Mouse (Mus musculus): Measurements from ENCODE around the gene Ift43.

Gene Ift43

DNA sequence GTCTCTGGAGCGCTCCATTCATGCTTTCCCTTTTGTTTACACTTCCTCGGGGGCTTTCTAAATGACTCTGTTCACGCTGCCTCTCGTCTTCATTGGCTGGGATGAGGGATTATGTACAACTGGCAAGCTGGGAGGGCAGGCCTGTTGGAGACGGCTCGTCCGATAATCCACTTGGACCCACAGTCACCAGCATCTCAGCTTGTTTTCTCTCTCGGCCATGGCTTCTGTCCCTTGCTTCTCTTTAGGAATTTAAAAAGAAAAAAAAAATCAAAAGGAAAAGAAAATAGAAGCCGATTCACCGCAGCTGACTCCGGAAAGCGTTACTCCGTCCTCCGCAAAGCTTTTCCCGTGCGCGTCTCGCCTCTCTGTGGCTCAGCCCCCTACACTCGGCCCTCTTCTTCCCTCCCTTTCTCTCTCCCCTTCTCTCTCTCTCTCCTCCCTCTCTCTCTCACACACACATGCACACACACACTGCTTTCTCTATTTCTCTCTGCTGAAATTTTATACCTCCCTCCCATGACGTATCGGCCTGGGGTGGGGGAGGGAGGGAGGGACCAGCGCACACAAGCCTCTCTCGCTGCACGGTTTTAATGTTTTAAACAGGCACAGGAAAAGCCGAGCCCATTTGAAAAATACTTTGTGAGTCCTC is 3.7 kb upstream of the Ift43 start, which contains the start of gene Tgfb3:
Gene Tgfb3 (minus strand): TSS at position 489 of the 649 bp plus-strand sequence.
- DNase-seq (ENCODE audit: low spot score in 2 of 2) = peak; percentile 11 to 39

DNA sequence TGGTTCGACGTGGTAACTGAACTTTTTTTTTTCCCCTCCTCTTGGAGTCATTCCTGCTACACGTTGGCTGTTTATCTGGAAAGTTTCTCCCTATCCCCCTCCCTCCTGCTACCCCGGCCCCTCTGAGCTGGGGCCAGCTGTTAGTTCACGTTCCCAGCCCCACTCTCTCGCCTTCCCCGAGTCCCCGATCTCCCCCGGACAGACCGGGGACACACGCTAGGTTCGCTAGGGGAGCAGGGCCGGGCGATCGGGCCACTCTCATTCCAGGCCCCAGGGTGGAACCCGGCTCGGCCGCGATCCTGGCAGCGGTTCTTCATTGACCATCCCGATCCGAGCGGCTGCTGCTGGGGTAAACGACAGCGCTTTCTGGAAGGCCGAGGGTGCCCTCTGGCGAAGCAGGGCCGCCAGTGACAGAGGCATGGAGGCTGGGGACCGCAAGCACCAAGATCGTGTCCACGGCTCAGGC is 3.1 kb upstream of the Ift43 start:
- DNase-seq (ENCODE audit: low spot score in 2 of 2) = peak; percentile 74 to 84

DNA sequence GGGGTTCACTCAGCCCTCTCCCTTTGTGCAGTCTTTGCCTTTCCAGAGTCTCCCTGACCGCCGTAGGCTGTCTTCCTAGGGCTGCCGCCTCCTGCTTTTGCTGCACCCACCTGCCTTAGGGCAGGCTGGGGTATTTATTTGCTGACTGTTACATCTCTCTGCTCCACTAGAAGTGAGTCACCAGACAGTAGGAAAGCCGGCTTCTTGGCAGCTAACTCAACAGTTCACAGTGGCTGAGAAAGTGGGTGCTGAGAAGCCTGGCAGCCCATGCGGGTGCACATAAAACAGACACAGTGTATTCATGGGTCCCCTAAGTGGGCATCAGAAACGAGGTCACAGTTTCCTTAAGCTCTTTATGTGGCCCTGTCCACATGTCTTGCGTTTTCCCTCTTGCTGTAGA is 3.5 kb downstream of the Ift43 start:
- DNase-seq (ENCODE audit: low spot score in 2 of 2) = no peak

DNA sequence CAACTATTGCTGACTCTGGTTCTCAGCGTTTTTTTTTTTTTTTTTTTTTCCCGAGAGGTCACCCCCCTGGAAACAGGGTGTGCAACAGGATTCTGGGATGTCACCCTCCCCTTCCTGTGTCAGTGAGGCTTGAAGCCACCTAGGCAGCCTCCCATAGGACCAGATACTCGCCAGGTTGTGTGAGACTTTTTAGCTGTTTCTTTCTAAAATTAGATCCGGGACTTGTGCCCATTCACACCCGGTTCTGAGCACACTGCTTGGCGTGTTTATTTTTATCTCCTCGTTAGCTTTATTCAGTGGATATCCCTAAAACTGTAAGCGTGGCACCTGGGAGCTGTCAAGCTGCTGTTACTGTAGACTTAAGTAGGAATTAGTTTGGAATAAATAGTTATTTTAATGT is 4.2 kb downstream of the Ift43 start:
- DNase-seq (ENCODE audit: low spot score in 2 of 2) = no peak

DNA sequence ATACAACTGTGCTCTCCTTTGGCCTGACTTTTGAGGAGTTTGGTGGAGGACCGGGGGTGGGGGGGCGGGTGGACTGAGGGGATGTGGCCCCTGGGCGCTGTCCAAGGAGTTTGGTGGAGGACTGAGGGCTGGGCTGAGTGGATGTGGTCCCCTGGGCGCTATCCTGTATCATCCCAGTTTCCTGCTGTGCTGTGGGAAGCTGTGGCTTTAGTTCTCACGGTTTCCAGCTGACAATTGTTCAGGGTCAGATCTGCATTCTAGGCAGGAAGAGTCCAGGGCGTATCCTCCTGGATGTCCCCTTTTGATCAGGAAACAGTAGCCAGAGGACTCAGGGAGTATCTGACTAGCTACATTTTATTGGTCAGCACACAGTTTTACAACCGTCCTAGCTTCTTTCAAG is 5.7 kb downstream of the Ift43 start:
- DNase-seq (ENCODE audit: low spot score in 2 of 2) = no peak

DNA sequence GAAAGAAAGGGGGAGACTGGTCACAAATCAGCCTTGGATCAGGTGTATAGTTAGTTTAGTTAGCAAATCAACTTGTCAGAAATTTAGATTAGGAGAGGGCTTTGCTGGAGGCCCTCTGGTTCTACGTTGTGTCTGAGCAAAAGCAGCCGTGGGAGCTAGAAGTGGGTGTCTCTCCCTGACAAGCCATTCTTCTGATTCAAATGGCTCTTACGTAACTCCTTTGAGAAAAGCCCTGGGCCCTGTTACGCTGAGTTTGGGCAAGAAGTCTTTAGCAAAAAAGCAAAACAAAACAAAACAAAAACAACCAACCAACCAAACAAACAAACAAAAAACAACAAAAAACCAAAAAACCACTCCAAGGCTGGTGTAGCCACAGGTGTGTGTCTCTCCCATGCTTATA is 8.4 kb downstream of the Ift43 start:
- no peak for DNase-seq (ENCODE audit: low spot score in 2 of 2)

DNA sequence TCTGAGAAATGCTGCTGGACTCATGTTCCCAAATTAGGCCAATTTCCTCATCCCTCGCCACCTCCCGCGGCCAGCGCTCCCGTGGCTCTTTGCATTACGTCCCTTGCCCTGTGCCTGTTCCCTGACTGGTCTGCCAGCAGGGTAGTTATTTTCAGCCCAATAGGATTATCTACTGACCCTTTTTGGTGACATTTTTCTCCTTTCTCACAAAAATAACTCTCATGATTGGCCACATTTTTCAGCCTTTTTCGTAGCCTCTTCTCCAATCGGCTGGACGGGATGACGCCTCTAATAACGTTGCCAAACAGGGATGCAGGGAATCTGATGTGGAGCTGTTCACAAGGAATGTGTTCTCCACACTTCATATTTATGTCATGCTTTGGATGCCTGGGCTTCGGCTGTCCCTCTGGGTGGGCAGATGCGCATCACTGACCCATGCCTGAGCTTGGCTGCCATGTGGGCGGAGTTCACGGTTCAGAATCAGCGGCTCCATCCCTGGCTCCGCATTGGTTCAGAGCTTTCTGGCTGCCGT is 9.3 kb downstream of the Ift43 start:
- no peak for DNase-seq (ENCODE audit: low spot score in 2 of 2)

DNA sequence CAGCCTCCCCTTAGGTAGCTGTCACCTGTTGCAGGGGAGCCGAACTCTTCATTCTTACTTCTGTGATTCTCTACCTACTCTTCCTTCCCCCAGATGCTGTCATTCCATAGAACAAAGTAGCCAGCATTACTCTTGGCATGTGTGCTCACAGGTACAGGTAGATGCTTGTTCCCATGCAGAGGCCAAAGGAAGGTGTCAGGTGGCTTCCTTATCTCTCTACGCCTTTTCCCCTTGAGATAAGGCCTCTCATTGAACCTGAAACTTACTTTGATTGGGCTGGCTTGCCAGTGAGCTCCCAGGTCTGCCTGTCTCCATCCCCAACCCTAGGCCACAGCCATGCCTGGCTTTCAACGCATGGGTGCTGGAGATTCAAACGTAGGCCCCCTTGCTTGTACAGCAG is 11.7 kb downstream of the Ift43 start:
- no peak for DNase-seq (ENCODE audit: low spot score in 2 of 2)

DNA sequence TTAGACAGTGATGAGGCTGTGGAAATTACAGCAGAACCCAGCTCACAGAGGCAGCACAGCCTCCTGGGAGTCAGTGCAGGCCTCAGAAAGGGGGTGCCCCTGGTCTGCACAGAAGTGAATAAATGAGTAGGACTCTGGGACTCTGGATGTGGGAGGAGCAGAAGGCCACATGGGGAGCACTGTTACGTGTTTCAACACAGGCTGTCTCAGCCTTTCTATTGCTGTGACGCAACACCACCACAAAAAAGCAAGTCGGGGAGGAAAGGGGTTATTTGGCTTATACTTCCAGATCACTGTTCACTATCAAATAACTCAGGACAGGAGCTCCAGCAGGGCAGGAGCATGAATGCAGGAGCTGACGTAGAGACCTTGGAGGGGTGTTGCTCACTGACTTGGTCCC is 13.5 kb downstream of the Ift43 start:
- DNase-seq (ENCODE audit: low spot score in 2 of 2) = no peak

DNA sequence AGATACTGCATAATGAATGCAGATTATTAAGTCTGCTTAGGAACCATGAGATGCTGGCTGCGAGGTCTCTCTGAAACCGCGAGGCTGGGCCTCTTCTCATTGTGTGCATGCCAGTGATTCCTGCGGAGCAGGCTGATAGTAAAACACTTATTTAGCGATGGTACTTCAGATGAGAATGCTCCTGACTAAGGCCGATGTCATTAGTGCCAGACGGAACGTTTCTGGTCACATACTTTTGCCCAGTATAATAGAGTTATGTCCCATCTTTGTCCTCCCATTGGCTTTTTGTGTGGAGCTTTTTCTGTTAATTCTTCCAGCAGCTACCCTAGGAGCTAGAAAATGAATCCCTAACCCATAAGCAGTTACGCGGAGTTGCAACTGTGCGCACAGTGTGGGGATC is 15.4 kb downstream of the Ift43 start:
- DNase-seq (ENCODE audit: low spot score in 2 of 2) = no peak

DNA sequence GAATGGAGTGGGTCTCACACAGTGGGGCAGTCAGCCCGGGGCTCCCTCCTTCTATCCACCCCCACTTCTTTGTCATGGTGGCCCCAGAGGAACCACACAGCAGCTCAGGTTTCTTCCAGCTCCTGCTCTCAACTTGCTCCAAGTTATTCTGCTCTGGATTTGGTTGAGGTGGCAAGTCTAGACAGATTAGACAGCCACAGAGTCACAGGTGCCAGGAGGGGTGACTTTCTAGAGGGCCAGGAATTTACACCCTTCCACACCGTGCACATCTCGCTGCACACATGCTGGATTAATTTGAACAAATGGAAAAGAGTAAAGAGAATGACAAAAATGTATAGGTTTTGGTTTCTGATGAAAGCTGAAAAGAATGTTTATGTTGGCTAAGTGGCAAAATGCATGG is 18.4 kb downstream of the Ift43 start:
- no peak for DNase-seq (ENCODE audit: low spot score in 2 of 2)

DNA sequence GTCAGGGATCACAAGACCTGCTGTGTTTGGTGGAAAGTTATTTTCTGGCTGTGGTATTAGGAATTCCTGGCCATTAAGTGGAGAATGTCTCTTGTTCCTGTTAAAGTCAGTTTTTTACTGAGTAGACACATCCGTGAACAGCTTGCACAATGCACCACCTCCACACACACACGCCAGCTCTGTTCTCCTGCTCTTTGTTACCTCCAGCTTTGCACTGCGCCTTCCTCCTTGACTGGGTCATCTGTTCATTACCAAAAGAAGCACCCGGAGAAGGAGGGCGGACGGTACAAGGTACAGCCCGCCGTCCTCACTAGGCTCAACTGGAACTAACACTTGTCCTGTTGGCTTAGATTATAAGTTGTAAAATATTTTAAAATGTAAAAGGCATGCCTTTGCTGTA is 20.3 kb downstream of the Ift43 start:
- no peak for DNase-seq (ENCODE audit: low spot score in 2 of 2)

DNA sequence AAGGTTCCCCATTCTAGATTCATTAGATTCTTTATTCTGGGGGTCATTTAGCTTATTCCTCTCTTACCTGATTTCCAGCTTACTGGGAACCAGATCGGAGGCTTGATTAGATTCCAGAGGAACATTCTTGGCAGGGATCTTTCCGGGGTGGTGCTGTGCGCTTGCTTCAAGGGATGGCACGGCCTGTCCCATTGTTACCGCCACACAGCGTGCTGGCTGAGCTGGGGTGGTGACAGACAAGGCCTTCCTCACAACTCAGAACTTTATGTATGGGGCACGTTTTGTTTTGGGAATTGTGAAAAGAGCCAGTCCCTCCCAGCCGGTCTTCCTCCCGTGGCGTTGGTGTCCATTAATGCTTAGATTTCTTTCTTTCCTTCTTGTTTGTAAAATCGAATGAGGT is 21.1 kb downstream of the Ift43 start:
- no peak for DNase-seq (ENCODE audit: low spot score in 2 of 2)

DNA sequence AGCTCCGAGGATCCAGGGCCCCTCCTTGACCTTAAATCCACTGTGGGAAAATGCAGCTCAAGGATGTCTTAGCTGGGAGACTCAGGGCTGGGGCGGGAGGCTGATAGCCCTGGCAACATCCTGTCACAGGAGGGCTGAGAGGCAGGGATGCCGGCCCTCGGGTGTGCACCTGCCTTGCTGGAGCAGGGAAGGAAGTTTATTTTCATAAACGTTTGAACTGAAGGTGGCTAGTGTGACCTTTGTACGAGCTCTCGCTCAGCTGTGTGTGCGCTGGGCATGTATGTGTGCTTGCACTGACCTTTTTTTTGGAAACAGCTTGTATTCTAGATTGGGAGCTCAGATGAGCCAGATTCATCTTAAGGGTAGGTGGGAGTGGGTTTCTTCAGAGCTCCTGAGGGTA is 21.5 kb downstream of the Ift43 start:
- DNase-seq (ENCODE audit: low spot score in 2 of 2) = no peak

DNA sequence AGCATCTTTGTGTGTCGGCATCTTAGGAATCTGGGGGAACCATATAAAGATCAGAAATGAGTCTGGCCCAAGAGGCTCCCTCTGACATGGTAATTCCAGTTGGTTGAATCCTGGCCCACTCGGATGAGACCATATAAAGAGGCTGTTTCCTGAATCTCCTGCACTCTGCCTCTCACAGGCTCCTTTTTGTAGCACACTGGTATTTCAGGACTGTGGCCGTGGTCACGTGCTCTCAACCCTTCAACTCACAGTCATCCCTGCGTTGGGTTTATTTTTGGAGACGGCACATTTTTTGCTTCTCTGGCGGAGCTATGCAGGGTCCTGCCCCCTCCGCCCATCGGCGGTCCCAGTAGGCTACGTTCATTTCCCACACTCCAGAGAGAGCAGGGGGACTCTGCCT is 22.0 kb downstream of the Ift43 start:
- DNase-seq (ENCODE audit: low spot score in 2 of 2) = no peak

DNA sequence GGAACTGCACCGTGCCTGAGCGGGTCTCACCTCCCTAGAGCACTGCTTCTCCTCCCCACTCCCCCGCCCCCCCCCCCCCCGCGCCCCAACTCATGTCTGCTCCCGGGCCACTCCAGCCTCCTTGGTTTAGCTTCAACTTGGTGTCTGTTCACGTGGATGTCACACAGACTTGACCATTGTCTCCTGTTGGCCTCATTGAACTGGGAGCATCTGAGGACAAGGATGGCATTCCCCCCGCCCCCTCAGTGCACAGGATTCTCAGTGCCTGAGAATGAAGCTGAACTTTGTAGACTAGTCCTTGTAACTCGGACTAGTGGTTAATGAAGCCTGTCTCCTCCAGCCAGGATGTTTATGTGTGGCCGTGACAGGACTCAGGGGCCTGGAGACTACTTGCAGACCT is 23.2 kb downstream of the Ift43 start:
- DNase-seq (ENCODE audit: low spot score in 2 of 2) = no peak

DNA sequence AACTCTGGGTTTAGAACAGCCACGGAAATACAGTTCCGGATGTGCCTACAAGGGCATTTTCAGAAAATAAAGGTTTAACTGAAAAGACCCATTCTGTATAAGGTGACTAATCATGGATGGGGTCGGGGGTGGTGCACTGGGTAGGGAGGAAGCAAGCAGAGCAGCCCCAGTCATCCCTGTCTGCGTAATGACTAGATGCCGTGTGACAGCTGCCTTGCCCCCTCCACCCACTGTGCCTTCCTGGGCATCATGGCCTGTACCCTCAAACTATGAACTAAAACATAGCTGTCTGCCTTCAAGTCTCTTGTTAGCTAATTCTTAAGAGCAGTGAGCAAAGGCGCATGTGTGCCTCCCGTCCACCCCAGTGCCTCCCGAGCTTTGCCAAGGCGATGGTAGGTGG is 23.7 kb downstream of the Ift43 start:
- DNase-seq (ENCODE audit: low spot score in 2 of 2) = no peak

DNA sequence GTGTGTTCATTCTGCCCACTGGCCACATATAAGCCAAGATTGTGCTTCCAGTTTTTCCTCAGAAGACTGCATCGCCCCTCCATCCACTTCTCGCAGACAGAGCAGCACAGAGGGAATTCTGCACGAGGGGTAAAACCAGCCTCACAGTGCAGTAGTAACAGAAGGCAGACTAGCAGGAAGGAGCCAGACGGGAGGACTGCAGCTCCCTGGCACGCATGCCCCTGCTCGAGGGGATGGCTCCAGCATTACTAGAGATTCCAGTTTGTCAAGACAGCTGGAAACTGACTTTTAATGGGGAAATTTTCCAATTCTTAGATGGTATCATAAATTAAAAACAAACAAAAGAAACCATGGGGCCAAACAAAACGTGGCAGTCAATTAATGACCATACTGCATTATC is 25.3 kb downstream of the Ift43 start:
- DNase-seq (ENCODE audit: low spot score in 2 of 2) = no peak

DNA sequence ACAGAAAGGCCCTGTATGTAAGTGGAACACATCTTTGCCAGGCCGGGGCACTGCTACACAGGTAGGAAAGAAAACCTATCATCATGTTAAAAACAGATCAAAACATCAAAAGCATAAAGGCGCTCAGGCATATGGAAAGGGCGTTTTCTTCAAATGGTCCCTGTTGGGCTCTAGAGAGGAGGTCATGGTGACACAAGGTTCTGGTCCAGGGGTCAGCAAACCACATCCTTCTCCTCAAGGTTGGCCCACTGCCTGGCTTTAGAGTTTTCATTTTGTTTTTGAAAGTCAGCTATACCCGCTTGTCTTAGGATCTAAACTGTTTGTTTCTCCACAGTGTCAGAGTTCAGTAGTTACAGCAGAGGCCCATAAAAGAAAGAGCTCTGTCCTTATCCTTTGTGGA is 27.2 kb downstream of the Ift43 start:
- peak in 1 of 2 experiments; percentile 32 for DNase-seq (ENCODE audit: low spot score in 2 of 2)

DNA sequence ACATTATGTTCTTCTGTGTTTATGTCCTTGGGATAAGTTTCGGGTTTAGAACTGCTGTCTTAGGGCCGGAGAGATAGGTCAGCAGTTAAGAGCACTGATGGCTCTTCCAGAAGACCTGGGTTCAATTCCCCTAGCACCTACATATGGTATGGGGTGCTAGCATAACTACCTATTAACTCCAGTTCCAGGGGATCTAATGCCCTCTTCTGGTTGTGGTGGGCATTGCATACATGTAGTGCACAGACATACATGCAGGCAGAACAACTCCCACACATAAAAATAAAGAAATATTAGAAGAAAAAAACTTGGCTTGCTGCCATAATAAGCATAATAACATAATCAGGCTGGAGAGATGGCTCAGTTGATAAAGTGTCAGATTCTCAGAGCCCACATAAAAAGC is 28.3 kb downstream of the Ift43 start:
- peak in 1 of 2 experiments; percentile 33 for DNase-seq (ENCODE audit: low spot score in 2 of 2)

DNA sequence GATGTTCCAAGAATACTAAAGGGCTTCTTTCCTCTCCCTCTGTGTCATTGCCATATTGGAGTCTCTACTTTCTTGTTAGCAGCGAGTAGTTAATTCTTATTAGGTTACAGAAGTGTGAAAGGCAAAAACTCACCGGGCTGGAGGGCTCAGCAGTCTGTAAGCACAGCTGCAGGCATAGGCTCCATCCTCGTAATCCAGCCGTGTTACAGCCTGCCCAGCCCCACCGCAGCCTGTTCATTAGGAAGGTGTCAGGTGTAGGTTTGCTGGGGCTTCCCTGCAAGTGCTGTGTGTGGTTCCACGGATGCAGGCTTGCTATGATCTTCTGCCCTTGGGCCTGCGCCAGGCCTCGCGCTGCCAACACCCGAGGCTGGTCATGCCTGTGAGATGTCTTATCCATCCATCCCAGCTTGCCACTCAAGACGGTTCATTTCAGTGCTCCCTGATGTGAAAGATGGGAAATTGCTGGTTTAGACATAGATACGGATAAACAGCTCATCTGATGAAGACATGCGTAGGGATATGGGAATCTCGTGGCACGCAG is 34.0 kb downstream of the Ift43 start:
- no peak for DNase-seq (ENCODE audit: low spot score in 2 of 2)

DNA sequence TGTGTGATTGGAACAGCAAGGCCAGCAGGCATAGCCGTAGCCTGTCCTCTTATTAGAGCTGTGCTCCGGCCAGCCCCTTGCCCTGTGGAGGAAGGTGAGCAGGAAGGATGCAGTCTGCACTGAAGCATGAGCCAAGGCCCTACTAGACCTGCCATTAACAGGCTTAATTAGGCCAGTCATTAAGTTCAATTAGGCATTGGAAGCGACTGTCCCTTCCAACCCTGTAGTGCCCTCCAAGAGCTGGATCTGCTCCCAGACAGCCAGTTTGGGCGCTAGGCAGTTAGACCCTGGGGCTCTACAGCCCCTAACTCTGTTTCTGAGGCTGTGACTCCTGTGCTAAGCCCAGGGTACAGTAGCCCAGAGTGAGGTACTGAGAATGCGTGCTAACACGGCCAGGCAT is 41.7 kb downstream of the Ift43 start:
- DNase-seq (ENCODE audit: low spot score in 2 of 2) = no peak

DNA sequence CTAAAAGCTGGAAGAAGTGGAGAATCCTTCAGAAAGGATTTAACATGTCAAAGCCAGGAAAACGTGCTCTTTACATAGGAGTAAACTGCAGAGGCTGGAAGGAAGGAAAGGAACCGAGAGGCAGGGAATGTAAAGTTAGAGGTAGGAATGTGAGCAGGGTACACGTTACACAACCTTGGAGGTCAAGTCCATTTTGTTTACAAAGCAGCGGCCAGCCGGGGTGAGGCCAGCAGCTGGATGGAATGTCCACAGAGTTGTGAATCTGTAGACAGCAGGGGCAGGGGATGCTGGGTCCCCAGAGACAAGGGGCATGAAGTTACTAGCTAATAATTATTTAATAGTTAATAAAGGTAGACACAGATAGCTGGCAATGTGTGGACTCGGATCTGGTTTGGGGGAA is 45.8 kb downstream of the Ift43 start:
- no peak for DNase-seq (ENCODE audit: low spot score in 2 of 2)

DNA sequence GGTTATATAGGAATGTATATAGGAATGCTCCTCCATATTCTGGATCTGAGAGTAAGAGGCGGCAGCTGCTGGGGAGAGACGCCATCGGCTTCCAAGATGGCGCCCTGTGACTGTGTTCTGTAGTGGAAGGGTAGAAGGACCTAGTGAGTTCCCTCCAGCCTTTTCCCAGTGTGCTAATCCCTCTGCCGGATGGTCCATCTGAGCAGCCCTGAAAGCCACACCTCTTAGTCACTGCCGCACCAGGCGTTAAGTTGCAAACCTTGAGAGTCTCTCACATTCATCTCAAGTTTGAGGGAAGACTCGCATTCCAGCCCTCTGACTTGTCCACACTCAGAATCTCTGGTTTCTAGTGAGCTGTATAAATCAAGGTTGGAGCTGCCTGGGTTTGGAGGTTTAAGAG is 46.7 kb downstream of the Ift43 start:
- no peak for DNase-seq (ENCODE audit: low spot score in 2 of 2)
